Mouse (Mus musculus) MEL (cell line): ENCODE data around the gene Ppfia4. TPM values are rescaled to one million over a fixed set of nuclear protein-coding genes. Genes with fewer than 3 reads are reported as not detected.

Experiments
- DNase-seq: peaks from one replicate; pipeline ENCODE4 v3.0.0; 2011; ENCODE audit warnings: low read depth, low spot score
- H3K27ac ChIP-seq: 2 replicates; pipeline ENCODE4 v1.5.1; 2012; ENCODE audit warnings: low read depth, mild to moderate bottlenecking, control low read depth, low read length, moderate library complexity; ENCODE audit not compliant: control insufficient read depth
- H3K27me3 ChIP-seq, 2 experiments: fragments of 150-350 bp in 1 of 2; sonication (generic) in 1 of 2; 2 replicates each; pipeline ENCODE4 v1.6.1; 2012; ENCODE audit warnings: low read length in 2 of 2, mild to moderate bottlenecking in 2 of 2, improper control_type of control experiment in 1 of 2, moderate library complexity in 1 of 2; ENCODE audit not compliant: insufficient read depth in 2 of 2, control insufficient read depth in 1 of 2
- H3K36me3 ChIP-seq, 2 experiments: 2 replicates each; pipeline ENCODE4 v1.6.1; 2012 to 2014; ENCODE audit warnings: low read length in 2 of 2, improper control_type of control experiment in 1 of 2, inconsistent platforms in 1 of 2, mild to moderate bottlenecking in 1 of 2; ENCODE audit not compliant: insufficient read depth in 2 of 2, control insufficient read depth in 1 of 2
- H3K4me1 ChIP-seq, 2 experiments: fragments of 150-350 bp in 1 of 2; sonication (generic) in 1 of 2; 2 replicates each; pipeline ENCODE4 v1.6.1; 2012; ENCODE audit warnings: low read length in 2 of 2, improper control_type of control experiment in 1 of 2, mild to moderate bottlenecking in 1 of 2; ENCODE audit not compliant: insufficient read depth in 2 of 2, control insufficient read depth in 1 of 2
- H3K4me3 ChIP-seq, 2 experiments: fragments of 150-350 bp in 1 of 2; sonication (generic) in 1 of 2; 2 replicates each; pipeline ENCODE4 v1.5.1; 2012; ENCODE audit warnings: low read depth in 2 of 2, low read length in 2 of 2, mild to moderate bottlenecking in 2 of 2, moderate library complexity in 2 of 2, control low read depth in 1 of 2, improper control_type of control experiment in 1 of 2; ENCODE audit not compliant: control insufficient read depth in 1 of 2, insufficient read depth in 1 of 2
- H3K79me2 ChIP-seq: 2 replicates; pipeline ENCODE4 v1.6.1; 2012; ENCODE audit warnings: mild to moderate bottlenecking, low read length, moderate library complexity; ENCODE audit not compliant: control insufficient read depth, poor library complexity, insufficient read depth
- H3K9ac ChIP-seq: 2 replicates; pipeline ENCODE4 v1.6.1; 2012; ENCODE audit warnings: low read depth, mild to moderate bottlenecking, control low read depth, low read length, moderate library complexity; ENCODE audit not compliant: control insufficient read depth, poor library complexity, severe bottlenecking
- H3K9me3 ChIP-seq: fragments of 150-350 bp; sonication (generic); replicated peaks from 2 replicates; pipeline ENCODE4 v1.6.1; 2012; ENCODE audit warnings: mild to moderate bottlenecking, low read length, improper control_type of control experiment, moderate library complexity; ENCODE audit not compliant: insufficient read depth
- BHLHE40 ChIP-seq: IDR thresholded peaks from 2 replicates; pipeline ENCODE4 v1.6.1; 2012; ENCODE audit warnings: low read depth, mild to moderate bottlenecking, inconsistent platforms, low read length, improper control_type of control experiment, borderline replicate concordance
- CHD2 ChIP-seq: IDR thresholded peaks from 2 replicates; pipeline ENCODE4 v1.6.1; 2011; ENCODE audit warnings: low read length, improper control_type of control experiment
- CTCF ChIP-seq, 3 experiments: IDR thresholded peaks in 2 of 3; conservative IDR thresholded peaks in 1 of 3; 2 replicates each; pipeline ENCODE4 v1.5.1; 2011 to 2012; ENCODE audit warnings: low read length in 3 of 3, low read depth in 2 of 3, mild to moderate bottlenecking in 2 of 3, improper control_type of control experiment in 1 of 3, inconsistent platforms in 1 of 3, mixed read lengths in 1 of 3, moderate library complexity in 1 of 3; ENCODE audit not compliant: control insufficient read depth in 1 of 3, insufficient read depth in 1 of 3, poor library complexity in 1 of 3, severe bottlenecking in 1 of 3
- ETS1 ChIP-seq: IDR thresholded peaks from 2 replicates; pipeline ENCODE4 v1.6.1; 2012; ENCODE audit warnings: low read depth, mild to moderate bottlenecking, inconsistent platforms, low read length, improper control_type of control experiment, moderate library complexity
- GATA1 ChIP-seq: IDR thresholded peaks from 2 replicates; pipeline ENCODE4 v1.6.1; 2011; ENCODE audit warnings: low read depth, low read length, improper control_type of control experiment
- JUND ChIP-seq: IDR thresholded peaks from 2 replicates; pipeline ENCODE4 v1.6.1; 2011; ENCODE audit warnings: low read depth, mild to moderate bottlenecking, improper control_type of control experiment, low read length
- KAT2A ChIP-seq: conservative IDR thresholded peaks from 2 replicates; pipeline ENCODE4 v1.6.1; 2012; ENCODE audit warnings: low read depth, low read length, improper control_type of control experiment, inconsistent platforms
- MAFK ChIP-seq: IDR thresholded peaks from 2 replicates; pipeline ENCODE4 v1.6.1; 2011; ENCODE audit warnings: low read depth, mild to moderate bottlenecking, low read length, improper control_type of control experiment, borderline replicate concordance
- MAZ ChIP-seq: IDR thresholded peaks from 2 replicates; pipeline ENCODE4 v1.6.1; 2012; ENCODE audit warnings: low read depth, mild to moderate bottlenecking, inconsistent platforms, low read length, improper control_type of control experiment
- MEF2A ChIP-seq: IDR thresholded peaks from 2 replicates; pipeline ENCODE4 v1.6.1; 2014; ENCODE audit warnings: low read depth, mild to moderate bottlenecking, inconsistent platforms, low read length, improper control_type of control experiment; ENCODE audit not compliant: poor library complexity, insufficient replicate concordance, severe bottlenecking; ENCODE audit errors: extremely low read depth
- MXI1 ChIP-seq: IDR thresholded peaks from 2 replicates; pipeline ENCODE4 v1.6.1; 2011; ENCODE audit warnings: mild to moderate bottlenecking, low read depth, low read length, improper control_type of control experiment
- MYB ChIP-seq: IDR thresholded peaks from 2 replicates; pipeline ENCODE4 v1.6.1; 2011; ENCODE audit warnings: mild to moderate bottlenecking, low read depth, low read length, improper control_type of control experiment
- MYC ChIP-seq: IDR thresholded peaks from 2 replicates; pipeline ENCODE4 v1.6.1; 2011; ENCODE audit warnings: low read depth, mild to moderate bottlenecking, low read length, improper control_type of control experiment, moderate library complexity
- NELFE ChIP-seq: IDR thresholded peaks from 2 replicates; pipeline ENCODE4 v1.6.1; 2011; ENCODE audit warnings: low read depth, low read length, improper control_type of control experiment
- NRF1 ChIP-seq: IDR thresholded peaks from 2 replicates; pipeline ENCODE4 v1.6.1; 2014; ENCODE audit warnings: low read depth, mild to moderate bottlenecking, inconsistent platforms, low read length, improper control_type of control experiment, moderate library complexity; ENCODE audit not compliant: poor library complexity, insufficient read depth, severe bottlenecking
- POLR2AphosphoS2 ChIP-seq: IDR thresholded peaks from 2 replicates; pipeline ENCODE4 v1.6.1; 2011; ENCODE audit warnings: low read length, improper control_type of control experiment
- POLR2AphosphoS5 ChIP-seq: IDR thresholded peaks from 2 replicates; pipeline ENCODE4 v1.6.1; 2012; ENCODE audit warnings: low read depth, borderline replicate concordance, mild to moderate bottlenecking, inconsistent platforms, low read length, moderate library complexity, mixed read lengths
- RAD21 ChIP-seq: IDR thresholded peaks from 2 replicates; pipeline ENCODE4 v1.6.1; 2011; ENCODE audit warnings: mild to moderate bottlenecking, low read depth, low read length, improper control_type of control experiment
- SIN3A ChIP-seq: IDR thresholded peaks from 2 replicates; pipeline ENCODE4 v1.6.1; 2012; ENCODE audit warnings: low read length, improper control_type of control experiment, inconsistent platforms
- SMC3 ChIP-seq: IDR thresholded peaks from 2 replicates; pipeline ENCODE4 v1.6.1; 2011; ENCODE audit warnings: low read depth, low read length, improper control_type of control experiment
- TAL1 ChIP-seq: IDR thresholded peaks from 2 replicates; pipeline ENCODE4 v1.6.1; 2012; ENCODE audit warnings: mild to moderate bottlenecking, inconsistent platforms, low read length, moderate library complexity, mixed read lengths
- TBP ChIP-seq: IDR thresholded peaks from 2 replicates; pipeline ENCODE4 v1.8.0; 2011; ENCODE audit warnings: low read depth, low read length, improper control_type of control experiment
- TCF12 ChIP-seq: IDR thresholded peaks from 2 replicates; pipeline ENCODE4 v1.6.1; 2014; ENCODE audit warnings: low read depth, mild to moderate bottlenecking, inconsistent platforms, low read length, improper control_type of control experiment, moderate library complexity
- USF2 ChIP-seq, 2 experiments: IDR thresholded peaks; 2 replicates each; pipeline ENCODE4 v1.6.1; 2011 to 2012; ENCODE audit warnings: improper control_type of control experiment in 2 of 2, low read length in 2 of 2, borderline replicate concordance in 1 of 2, inconsistent platforms in 1 of 2, low read depth in 1 of 2, mild to moderate bottlenecking in 1 of 2; ENCODE audit not compliant: insufficient read depth in 1 of 2
- ZC3H11A ChIP-seq: IDR thresholded peaks from 2 replicates; pipeline ENCODE4 v1.6.1; 2012; ENCODE audit warnings: low read depth, mild to moderate bottlenecking, inconsistent platforms, low read length, improper control_type of control experiment
- ZKSCAN1 ChIP-seq: IDR thresholded peaks from 2 replicates; pipeline ENCODE4 v1.6.1; 2012; ENCODE audit warnings: low read depth, mild to moderate bottlenecking, inconsistent platforms, low read length, improper control_type of control experiment, moderate library complexity
- ZNF384 ChIP-seq: IDR thresholded peaks from 2 replicates; pipeline ENCODE4 v1.6.1; 2012; ENCODE audit warnings: low read depth, mild to moderate bottlenecking, inconsistent platforms, low read length, improper control_type of control experiment
- polyA plus RNA-seq, 2 experiments: library from polyadenylated mRNA; stranded (reverse) in 1 of 2; unstranded in 1 of 2; fragments of >175 nt in 1 of 2; fragments of >200 nt in 1 of 2; gene quantifications; 2 replicates each; pipeline versions ENCODE4 v1.2.1 to v1.2.4; 2012; ENCODE audit warnings: low replicate concordance in 2 of 2, low read depth in 1 of 2; ENCODE audit not compliant: insufficient read length in 2 of 2, insufficient read depth in 1 of 2, missing spikeins in 1 of 2
- total RNA-seq: library from RNA; depleted of rRNA; stranded (reverse); fragments of 300-350 nt; gene quantifications from 2 replicates; pipeline ENCODE4 v1.2.3, GENCODE M21; 2012

The Ppfia4 gene
- total and polyA plus RNA-seq, 3 experiments: 0.11 TPM; not detected in 2

- H3K27ac ChIP-seq: no peak overlapping the region
- H3K79me2 ChIP-seq: no peaks in the 10 kb centered on the region
- H3K36me3 ChIP-seq: no peaks in the 10 kb centered on the region
- H3K4me3 ChIP-seq: no peak overlapping the region
- no peaks in the 10 kb centered on the region for H3K9me3 ChIP-seq
- no peaks in the 10 kb centered on the region for H3K4me1 ChIP-seq
- TF ChIP-seq TAL1: no peak
- TF ChIP-seq KAT2A: no peak
- no peak for TF ChIP-seq NRF1
- TF ChIP-seq CTCF (IDR thresholded peaks at IDR 0.05 in 2 of 3, conservative IDR thresholded peaks at IDR 0.05 in 1 of 3; ENCODE audit: control insufficient read depth in 1 of 3, insufficient read depth in 1 of 3, low read depth in 2 of 3, low read length in 3 of 3, poor library complexity in 1 of 3, severe bottlenecking in 1 of 3): peak; percentile 82 to 98 (median 96)
- TF ChIP-seq MAFK: no peak
- TF ChIP-seq SIN3A: no peak
- no peak for TF ChIP-seq TCF12
- TF ChIP-seq ZC3H11A: peak; percentile 85
- peak; percentile 41; the same call in 1 of the 2 replicates for TF ChIP-seq BHLHE40
- no peak for TF ChIP-seq CHD2
- no peak for TF ChIP-seq MYC
- TF ChIP-seq JUND: 0 out of 2 replicates have a peak, but pooled peaks have one; percentile 19
- no peak for TF ChIP-seq NELFE
- no peak; the same call in 1 of the 2 replicates for TF ChIP-seq GATA1
- TF ChIP-seq RAD21: peak; percentile 93
- no peak for TF ChIP-seq USF2 (IDR thresholded peaks at IDR 0.05; ENCODE audit: borderline replicate concordance in 1 of 2, insufficient read depth in 1 of 2, low read depth in 1 of 2, low read length in 2 of 2)
- TF ChIP-seq ZKSCAN1: no peak
- TF ChIP-seq ZNF384: no peak
- TF ChIP-seq SMC3: peak; percentile 88
- TF ChIP-seq POLR2AphosphoS5: no peak
- no peak overlapping the region for H3K9ac ChIP-seq
- peaks cover 0 to 2% of the 10 kb centered on the region in 2 experiments; a peak in 2 of 4 replicates for H3K27me3 ChIP-seq
- peak; percentile 76 for DNase-seq
Measured at GRCm38 (mm10) chr1:134331879-134332635, 671 bp downstream of the Ppfia4 start.

GRCm38 (mm10) chr1:134326841-134327346 is 5.8 kb downstream of the Ppfia4 start:
- no peak overlapping the region for H3K9ac ChIP-seq
- no peak for TF ChIP-seq MYC
- TF ChIP-seq POLR2AphosphoS2: no peak
- no peak for TF ChIP-seq MXI1
- TF ChIP-seq MAZ: no peak
- no peak for TF ChIP-seq MEF2A
- TF ChIP-seq ZNF384: no peak
- no peak for TF ChIP-seq KAT2A
- TF ChIP-seq JUND: no peak
- TF ChIP-seq CHD2: no peak
- no peak for TF ChIP-seq MYB
- TF ChIP-seq TBP: no peak
- no peak for TF ChIP-seq ETS1
- no peak for DNase-seq

More at GRCm38 (mm10) chr1:134326841-134327346, 5.8 kb downstream of the Ppfia4 start:
- H3K4me3 ChIP-seq: no peak overlapping the region
- H3K4me1 ChIP-seq: no peaks in the 10 kb centered on the region
- peaks cover 0 to 2% of the 10 kb centered on the region in 2 experiments; a peak in 2 of 4 replicates for H3K27me3 ChIP-seq
- H3K79me2 ChIP-seq: no peaks in the 10 kb centered on the region
- no peaks in the 10 kb centered on the region for H3K36me3 ChIP-seq
- H3K27ac ChIP-seq: no peak overlapping the region
- H3K9me3 ChIP-seq: no peaks in the 10 kb centered on the region
